Mouse (Mus musculus): ENCODE measurements around the gene Gtf2a1l. TPM values are rescaled to one million over a fixed set of nuclear protein-coding genes. Genes with fewer than 3 reads are reported as not detected.

Gene Gtf2a1l
- polyA plus RNA-seq, 1 experiment: not detected

GRCm38 (mm10) chr17:88764136-88764485 is 95.7 kb downstream of the Gtf2a1l start:
- DNase-seq (ENCODE audit: low read depth, low spot score): no peak
- 76% methylated on average over 3 of the region's 3 CpGs for WGBS

Other genes starting within 250 kb of the Gtf2a1l start
- 2.7 and 5.1 TPM in 2 replicates for gene Foxn2, start 227.9 kb upstream of the Gtf2a1l start, polyA plus RNA-seq (2012; rRNA removed)
- 18.2 and 21.0 TPM in 2 replicates for gene Ppp1r21, start 138.5 kb upstream of the Gtf2a1l start, polyA plus RNA-seq (2012; rRNA removed)
- 3.2 and 9.7 TPM in 2 replicates for gene Ston1, start 71.0 kb upstream of the Gtf2a1l start, polyA plus RNA-seq (2012; rRNA removed)
- gene Lhcgr, start 123.3 kb downstream of the Gtf2a1l start, polyA plus RNA-seq (2012; rRNA removed): not detected in 2 replicates